Mouse (Mus musculus) lung, postnatal 36 days (tissue): Measurements from ENCODE around the gene Braf.

Experiments used
- DNase-seq: peaks from one replicate; pipeline ENCODE4 v3.0.0; 2022; ENCODE audit warnings: mixed read lengths

Braf gene

DNA sequence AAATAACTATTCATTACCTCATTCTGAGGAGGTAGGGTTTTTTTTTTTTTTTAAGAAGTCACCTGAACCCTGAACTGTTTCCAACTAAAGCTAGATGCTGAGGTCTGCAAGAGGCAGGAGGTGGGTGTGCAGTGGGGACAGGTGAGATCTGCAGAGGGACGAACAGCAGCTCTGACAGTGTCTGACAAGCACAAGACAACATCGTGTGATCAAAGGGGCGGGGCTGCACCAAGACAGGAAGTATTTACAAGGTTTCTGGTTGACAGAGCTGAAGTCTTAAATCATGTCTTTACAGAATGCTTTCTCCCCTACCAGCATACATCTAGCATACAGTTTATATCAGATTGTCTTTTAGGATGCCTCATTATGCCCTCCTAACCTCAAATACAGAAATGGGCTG is 118.4 kb downstream of the Braf start:
- DNase-seq = peak; percentile 40

- DNase-seq = no peak
Measured at GRCm38 (mm10) chr6:39606056-39606455, 119.2 kb downstream of the Braf start.

DNA sequence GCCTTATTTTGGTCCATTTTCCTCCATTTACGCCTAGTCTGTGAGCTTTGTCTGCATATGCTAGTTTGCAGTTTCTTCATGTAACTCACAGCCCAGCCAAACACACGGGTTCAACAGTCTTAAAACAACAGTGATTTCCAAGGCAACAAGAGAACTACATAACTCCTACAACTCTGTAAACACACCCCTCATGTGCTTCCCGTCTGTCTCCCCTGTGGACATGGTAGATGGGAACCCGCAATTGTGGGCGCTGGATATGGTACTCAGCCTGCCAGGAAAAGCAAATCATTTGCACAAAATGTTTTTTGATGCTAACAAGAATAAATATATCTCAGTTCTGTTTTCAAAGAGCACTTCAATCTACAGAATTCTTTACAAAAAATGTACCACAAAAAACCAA is 120.7 kb downstream of the Braf start:
- DNase-seq = no peak

GRCm38 (mm10) chr6:39601828-39602227 is 123.4 kb downstream of the Braf start:
- no peak for DNase-seq

GRCm38 (mm10) chr6:39600851-39601250 is 124.4 kb downstream of the Braf start:
- DNase-seq = peak; percentile 14

GRCm38 (mm10) chr6:39592401-39593214 is 132.7 kb downstream of the Braf start, which contains the start of gene Ndufb2:
TSS of gene Ndufb2 (plus strand) at chr6:39592574.
- peak; percentile 96 for DNase-seq

DNA sequence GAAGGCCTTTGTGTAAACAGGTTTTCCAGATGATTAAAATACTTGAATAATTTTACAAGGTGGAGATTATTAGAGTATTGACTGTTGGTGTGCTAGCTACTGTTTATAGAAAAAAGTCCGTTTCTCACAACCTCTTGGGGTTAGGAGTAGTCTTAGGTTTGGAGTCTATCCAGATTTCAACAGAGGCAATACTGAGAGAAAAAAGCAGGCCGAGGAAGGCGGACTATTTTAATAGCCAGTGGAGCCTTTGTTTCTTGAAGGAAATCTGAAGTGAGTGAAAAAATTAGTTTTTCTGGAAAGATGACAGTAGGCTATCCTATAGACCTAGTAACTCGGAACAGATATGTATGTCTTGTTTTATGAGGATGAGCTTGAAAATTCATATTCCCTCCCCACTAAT is 133.8 kb downstream of the Braf start:
- no peak for DNase-seq

DNA sequence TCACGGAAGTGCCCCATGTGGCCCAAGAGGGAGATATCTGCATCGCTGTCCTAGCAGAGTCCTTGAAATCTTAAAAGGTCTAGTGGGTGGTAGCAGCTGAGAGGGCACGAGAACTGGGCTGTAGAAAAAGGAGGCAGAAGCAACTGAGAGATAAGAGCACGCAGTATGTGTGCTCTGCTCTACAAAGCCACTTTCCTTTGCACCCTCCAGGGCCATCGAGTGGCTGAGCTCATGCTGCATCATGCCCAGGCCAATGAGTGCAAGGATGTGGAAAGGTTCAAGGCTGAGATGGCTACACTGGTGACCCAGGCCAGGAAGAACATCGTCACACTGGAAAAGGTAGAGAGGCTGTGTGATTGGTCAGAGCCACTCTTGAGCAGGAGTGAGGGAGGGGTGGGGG is 139.7 kb downstream of the Braf start, which contains the start of gene Gm42420:
Gene Gm42420 (plus strand): TSS at position 237 of the 400 bp plus-strand sequence.
- no peak for DNase-seq

GRCm38 (mm10) chr6:39581087-39581784 is 144.0 kb downstream of the Braf start:
- no peak for DNase-seq

DNA sequence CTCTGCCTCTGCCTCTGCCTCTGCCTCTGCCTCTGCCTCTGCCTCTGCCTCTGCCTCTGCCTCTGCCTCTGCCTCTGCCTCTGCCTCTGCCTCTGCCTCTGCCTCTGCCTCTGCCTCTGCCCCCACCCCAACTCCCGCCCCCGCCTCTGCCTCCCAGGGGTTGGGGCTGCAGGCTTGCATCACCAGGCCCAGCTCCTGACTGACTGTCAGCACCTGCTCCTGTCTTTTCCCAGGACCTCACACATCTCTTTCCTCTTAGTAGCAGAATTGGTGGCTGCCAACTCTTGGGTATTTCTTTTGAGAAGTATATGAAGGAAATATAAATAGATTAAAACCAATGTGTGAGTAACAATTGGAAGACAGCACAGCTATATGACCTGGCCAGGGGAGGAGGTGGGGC is 144.7 kb downstream of the Braf start:
- no peak for DNase-seq

DNA sequence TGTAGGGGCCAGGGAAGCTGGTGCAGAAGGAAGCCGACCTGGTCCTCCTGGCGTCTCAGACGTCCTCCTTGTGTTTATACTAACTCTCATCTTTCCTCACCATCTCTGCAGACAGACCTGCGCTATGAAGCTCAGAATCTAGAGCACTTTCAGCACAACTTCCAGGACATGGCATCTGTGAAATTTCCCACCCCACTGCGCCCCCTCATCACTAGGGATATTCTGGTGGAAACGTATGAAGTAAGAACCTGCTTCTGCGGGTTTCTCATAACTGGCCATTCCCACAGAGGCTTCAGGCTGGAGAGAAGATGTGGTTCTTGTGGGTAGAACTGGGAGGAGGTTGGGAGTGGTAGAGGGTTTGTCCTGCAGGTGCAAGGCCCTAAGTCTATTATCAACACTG is 145.7 kb downstream of the Braf start:
- no peak for DNase-seq

DNA sequence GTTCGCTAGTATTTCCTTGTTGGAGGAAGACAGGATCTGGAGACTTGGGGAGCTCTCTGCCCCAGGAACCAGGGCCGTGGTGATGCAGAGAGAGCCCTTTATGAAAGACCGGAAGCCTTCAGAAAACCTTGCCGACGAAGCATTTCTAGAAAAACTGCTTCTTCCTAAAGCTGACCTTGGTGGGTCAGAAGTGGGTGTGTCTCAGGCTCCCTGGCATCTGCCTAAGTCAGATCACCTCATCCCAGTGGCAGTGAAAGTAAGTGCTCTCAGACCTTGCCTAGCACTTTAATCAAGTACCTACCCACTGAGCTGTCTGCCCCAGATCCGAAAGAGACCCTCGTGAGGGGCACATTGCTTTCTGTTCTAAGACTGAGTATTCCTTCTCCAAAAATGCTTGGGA is 150.3 kb downstream of the Braf start:
- DNase-seq = no peak

DNA sequence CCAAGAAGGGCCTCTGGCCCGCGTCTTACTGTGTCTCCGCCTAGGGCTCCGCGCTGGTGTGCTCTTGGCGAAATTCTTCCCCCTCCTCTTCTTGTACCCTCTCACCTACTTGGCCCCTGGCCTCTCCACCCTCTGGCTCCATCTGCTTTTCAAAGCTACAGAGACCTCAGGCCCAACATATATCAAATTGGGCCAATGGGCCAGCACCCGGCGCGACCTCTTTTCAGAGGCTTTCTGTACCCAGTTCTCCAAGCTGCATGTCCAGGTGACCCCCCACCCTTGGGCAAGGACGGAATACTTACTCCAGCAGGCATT is 150.8 kb downstream of the Braf start:
- DNase-seq = no peak

GRCm38 (mm10) chr6:39573791-39574554 is 151.3 kb downstream of the Braf start, which contains the start of gene Adck2:
TSS of gene Adck2 (plus strand) at chr6:39573873.
- DNase-seq = peak; percentile 88

GRCm38 (mm10) chr6:39570426-39570825 is 154.8 kb downstream of the Braf start:
- no peak for DNase-seq

- DNase-seq = peak; percentile 63
Measured at GRCm38 (mm10) chr6:39567528-39567927, 157.7 kb downstream of the Braf start.

DNA sequence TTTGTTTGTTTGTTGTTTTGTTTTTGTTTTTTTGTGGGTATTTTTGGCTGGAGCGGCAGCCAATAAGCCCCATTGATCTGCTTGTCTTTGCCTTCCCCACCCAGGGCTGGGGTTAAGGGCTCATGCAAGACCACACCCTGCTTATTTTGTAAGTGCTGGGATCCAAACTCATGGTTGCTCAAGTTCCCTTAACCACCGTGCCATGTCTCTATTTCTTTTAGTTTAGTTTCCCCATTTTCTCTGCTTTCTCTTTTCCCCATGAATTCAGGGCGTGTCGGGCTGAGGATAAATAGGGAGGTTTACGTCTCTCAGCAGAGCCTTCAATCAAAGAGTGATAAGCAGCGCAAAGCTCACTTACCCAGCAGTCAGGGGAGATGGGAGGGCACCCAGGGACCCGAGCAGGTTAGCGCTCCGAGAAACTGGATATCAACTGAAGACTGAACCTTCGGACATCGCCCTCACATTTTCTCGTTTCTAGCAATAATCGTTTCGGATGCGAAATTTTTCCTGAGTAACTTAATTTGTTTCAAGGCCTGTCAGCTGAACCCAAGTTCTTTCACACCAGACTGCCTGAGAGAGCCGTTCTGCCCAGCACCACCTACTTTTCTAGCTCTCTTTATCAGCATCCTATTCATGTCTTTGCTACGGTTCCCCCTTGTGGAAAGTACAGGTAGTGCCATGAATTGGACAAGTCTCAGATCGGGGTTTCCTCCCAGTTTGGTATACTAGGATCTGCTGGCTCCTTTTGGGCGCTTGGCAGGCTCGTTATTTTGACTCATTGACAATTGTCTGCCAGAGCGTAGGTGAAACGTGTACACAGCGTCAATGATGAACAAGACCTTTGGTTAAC is 162.9 kb downstream of the Braf start:
- DNase-seq = peak; percentile 96

DNA sequence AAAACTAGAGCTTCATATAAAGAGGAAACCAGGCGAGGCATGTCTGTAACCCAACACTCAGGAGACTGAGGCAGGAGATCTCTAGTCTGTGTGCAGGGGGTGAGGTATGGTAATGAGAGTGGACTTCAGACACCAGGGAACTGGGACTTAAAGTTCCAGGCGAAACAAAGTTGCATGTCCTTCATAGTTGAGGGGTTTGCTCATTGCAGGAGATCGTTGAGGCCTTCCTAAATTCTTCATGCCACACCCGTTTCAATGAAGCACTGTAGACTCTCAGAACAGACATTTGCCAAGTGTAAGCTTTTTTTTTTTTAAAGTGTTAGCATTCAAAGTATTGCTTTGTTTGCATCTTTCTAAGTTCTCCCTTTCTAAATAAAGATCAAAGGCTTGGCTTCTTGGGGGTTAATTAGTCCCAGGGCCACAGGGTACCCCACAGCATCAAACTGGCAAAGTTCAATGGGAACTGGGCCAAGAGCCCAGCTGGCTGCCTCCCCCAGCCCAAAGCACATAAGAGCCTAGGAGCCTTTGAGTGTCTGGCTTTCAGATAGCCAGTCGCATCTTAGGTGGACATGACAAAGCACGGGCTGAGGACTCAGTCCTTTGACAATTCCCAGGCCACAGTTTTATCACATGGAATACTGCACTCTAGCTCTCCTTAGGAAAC is 165.9 kb downstream of the Braf start:
- no peak for DNase-seq

DNA sequence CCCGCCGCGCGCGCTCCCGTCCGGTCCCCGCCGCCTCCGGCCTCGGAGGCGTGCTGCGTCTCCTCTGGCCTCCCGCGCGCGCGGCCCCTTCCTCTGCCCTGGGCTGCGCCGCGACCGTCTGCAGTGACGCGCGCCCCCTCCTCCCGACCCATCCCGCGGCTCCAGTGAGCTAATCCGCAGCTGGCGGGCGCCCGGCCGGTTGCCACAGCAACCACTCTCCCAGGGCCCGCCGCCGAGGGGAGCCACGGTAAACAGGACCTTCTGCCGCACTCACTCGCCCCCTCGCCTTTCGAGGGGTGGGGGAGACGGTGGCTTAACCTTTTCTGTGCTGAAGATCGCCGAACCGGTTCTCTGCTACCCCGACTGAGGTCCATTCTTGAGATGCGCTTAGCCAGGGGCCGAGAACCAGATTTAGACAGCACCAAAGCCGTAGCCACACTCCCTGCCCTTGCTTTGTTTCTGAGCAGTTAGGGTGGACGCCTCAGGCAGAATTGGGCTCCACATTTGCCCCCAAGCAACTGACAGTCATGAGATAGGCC is 167.5 kb downstream of the Braf start, which contains the start of gene Dennd2a:
Gene Dennd2a (minus strand): TSS at position 145 of the 539 bp plus-strand sequence.
- peak; percentile 69 for DNase-seq

- DNase-seq = no peak
Measured at GRCm38 (mm10) chr6:39556900-39557659, 168.2 kb downstream of the Braf start.

DNA sequence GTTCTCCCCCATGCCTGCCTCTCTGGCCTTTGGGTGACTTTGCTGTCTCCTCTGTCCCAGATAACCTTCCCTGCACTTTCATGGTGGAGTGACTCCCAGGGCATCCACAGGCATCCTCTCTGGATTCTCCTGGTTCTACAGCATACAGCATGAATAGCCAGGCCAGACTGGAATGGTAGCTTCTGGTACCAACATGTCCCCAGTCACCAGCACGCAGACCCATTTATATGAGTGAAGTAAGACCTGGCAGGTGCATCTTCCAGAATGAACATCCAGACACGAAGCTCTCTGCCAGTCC is 169.7 kb downstream of the Braf start:
- DNase-seq = no peak
